Mouse (Mus musculus): Measurements from ENCODE around the gene Fads2.

- TF ChIP-seq CTCF (IDR thresholded peaks at IDR 0.05; ENCODE audit: low read depth, low read length) (no peak), POLR2A (IDR thresholded peaks at IDR 0.05; ENCODE audit: extremely low read depth, insufficient read depth, low read length) (no peak)
Measured at GRCm38 (mm10) chr19:10061624-10062023, 39.9 kb downstream of the Fads2 start.
